Mouse (Mus musculus): ENCODE results near the gene Dcn. TPM values are rescaled to one million over a fixed set of nuclear protein-coding genes. Genes with fewer than 3 reads are reported as not detected.

Dcn gene
- polyA plus RNA-seq, 1 experiment: not detected

DNA sequence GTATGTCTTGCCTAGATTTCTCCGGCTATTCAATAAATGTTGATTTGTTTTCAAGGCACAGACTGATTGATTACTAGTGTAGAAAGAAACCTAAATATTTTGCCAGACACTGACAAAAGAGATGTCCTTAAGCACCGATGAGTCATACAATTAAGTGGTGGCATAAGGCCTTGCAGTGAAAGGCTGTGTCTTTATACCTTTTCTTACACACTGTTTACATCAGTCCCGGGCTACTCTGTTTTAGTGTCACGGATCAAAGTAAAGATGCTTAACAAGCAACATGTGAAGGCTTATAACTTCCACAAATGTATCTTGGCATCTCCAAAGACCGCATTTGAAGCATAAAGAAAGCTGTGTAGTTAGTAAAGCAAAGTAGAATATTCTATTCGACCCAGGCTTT lies 3.9 kb upstream of the Dcn start:
- Histone ChIP-seq H3K27me3 (ENCODE audit: control insufficient read depth) (no peaks in the 10 kb centered on the region), H3K9me3 (ENCODE audit: control insufficient read depth, low read length) (peaks cover 3% of the 10 kb centered on the region; the same call in 1 of the 2 replicates), H3K4me1 (ENCODE audit: control insufficient read depth) (no peaks in the 10 kb centered on the region), H3K36me3 (ENCODE audit: control insufficient read depth) (no peaks in the 10 kb centered on the region), H3K4me3 (replicated peaks) (no peak overlapping the region)
- TF ChIP-seq TAL1 (IDR thresholded peaks at IDR 0.05; ENCODE audit: low read length): no peak
- TF ChIP-seq GATA1 (IDR thresholded peaks at IDR 0.05; ENCODE audit: low read length): no peak

DNA sequence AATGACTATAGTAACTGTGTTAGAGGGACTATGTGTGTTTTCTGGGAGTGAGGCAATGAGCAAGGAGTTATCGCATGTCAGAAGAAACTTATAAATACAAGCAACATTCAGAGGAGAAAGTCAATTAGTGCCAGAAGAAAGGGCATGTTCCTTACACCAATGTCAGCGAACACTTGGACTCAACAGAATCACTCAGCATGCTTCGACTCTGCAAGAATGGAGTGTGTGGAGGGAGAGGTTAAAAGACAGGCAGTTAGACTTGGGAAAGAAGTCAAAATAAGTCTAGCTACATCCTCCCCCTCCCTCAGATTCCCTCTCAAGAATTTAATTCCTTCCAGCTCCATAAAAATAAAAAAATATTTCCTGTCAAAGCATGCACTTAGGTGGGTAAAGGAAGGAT lies 1.1 kb upstream of the Dcn start:
- no peaks in the 10 kb centered on the region for H3K4me1 ChIP-seq (ENCODE audit: control insufficient read depth)
- H3K9me3 ChIP-seq (ENCODE audit: control insufficient read depth, low read length): peaks cover 3% of the 10 kb centered on the region; the same call in 1 of the 2 replicates
- TF ChIP-seq GATA1 (IDR thresholded peaks at IDR 0.05; ENCODE audit: low read length) (no peak), TAL1 (IDR thresholded peaks at IDR 0.05; ENCODE audit: low read length) (no peak)
- H3K36me3 ChIP-seq (ENCODE audit: control insufficient read depth): no peaks in the 10 kb centered on the region
- no peaks in the 10 kb centered on the region for H3K27me3 ChIP-seq (ENCODE audit: control insufficient read depth)
- no peak overlapping the region for H3K4me3 ChIP-seq (replicated peaks)

GRCm38 (mm10) chr10:97482150-97482549 lies 2.7 kb downstream of the Dcn start:
- no peaks in the 10 kb centered on the region for H3K27me3 ChIP-seq (ENCODE audit: control insufficient read depth)
- TF ChIP-seq TAL1 (IDR thresholded peaks at IDR 0.05; ENCODE audit: low read length): no peak
- no peak for TF ChIP-seq GATA1 (IDR thresholded peaks at IDR 0.05; ENCODE audit: low read length)
- H3K9me3 ChIP-seq (ENCODE audit: control insufficient read depth, low read length): no peaks in the 10 kb centered on the region
- no peak overlapping the region for H3K4me3 ChIP-seq (replicated peaks)
- no peaks in the 10 kb centered on the region for H3K36me3 ChIP-seq (ENCODE audit: control insufficient read depth)
- H3K4me1 ChIP-seq (ENCODE audit: control insufficient read depth): no peaks in the 10 kb centered on the region

- no peaks in the 10 kb centered on the region for H3K4me1 ChIP-seq (ENCODE audit: control insufficient read depth)
- TF ChIP-seq GATA1 (IDR thresholded peaks at IDR 0.05; ENCODE audit: low read length) (no peak), TAL1 (IDR thresholded peaks at IDR 0.05; ENCODE audit: low read length) (no peak)
- no peaks in the 10 kb centered on the region for H3K27me3 ChIP-seq (ENCODE audit: control insufficient read depth)
- no peak overlapping the region for H3K4me3 ChIP-seq (replicated peaks)
- no peaks in the 10 kb centered on the region for H3K36me3 ChIP-seq (ENCODE audit: control insufficient read depth)
- H3K9me3 ChIP-seq (ENCODE audit: control insufficient read depth, low read length): no peaks in the 10 kb centered on the region
Measured at GRCm38 (mm10) chr10:97484049-97484448, 4.6 kb downstream of the Dcn start.

DNA sequence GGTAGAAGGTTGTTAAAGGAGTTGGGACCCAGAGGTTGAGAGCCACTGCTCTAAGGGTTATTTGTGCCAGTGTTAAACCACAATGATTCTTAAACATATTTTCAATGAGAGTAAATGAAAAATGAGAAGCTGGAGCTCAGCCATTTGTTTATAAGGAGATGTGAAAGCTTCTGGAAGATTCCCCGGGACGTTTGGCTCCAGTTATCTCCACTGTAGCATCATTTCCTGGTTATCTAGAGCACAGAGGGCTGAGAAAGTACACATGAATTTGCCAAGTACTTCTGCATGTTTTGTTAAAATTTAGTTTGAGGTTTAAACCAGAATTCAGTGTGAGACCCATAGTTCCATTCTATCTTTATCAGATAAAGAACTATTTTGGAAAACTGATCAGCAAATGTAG lies 5.7 kb downstream of the Dcn start:
- H3K4me1 ChIP-seq (ENCODE audit: control insufficient read depth): no peaks in the 10 kb centered on the region
- H3K9me3 ChIP-seq (ENCODE audit: control insufficient read depth, low read length): no peaks in the 10 kb centered on the region
- H3K36me3 ChIP-seq (ENCODE audit: control insufficient read depth): no peaks in the 10 kb centered on the region
- H3K27me3 ChIP-seq (ENCODE audit: control insufficient read depth): no peaks in the 10 kb centered on the region
- no peak overlapping the region for H3K4me3 ChIP-seq (replicated peaks)
- TF ChIP-seq GATA1 (IDR thresholded peaks at IDR 0.05; ENCODE audit: low read length): no peak
- no peak for TF ChIP-seq TAL1 (IDR thresholded peaks at IDR 0.05; ENCODE audit: low read length)

- Histone ChIP-seq H3K36me3 (ENCODE audit: control insufficient read depth) (no peaks in the 10 kb centered on the region), H3K9me3 (ENCODE audit: control insufficient read depth, low read length) (no peaks in the 10 kb centered on the region), H3K4me1 (ENCODE audit: control insufficient read depth) (no peaks in the 10 kb centered on the region), H3K27me3 (ENCODE audit: control insufficient read depth) (no peaks in the 10 kb centered on the region), H3K4me3 (replicated peaks) (no peak overlapping the region)
- TF ChIP-seq TAL1 (IDR thresholded peaks at IDR 0.05; ENCODE audit: low read length): no peak
- no peak for TF ChIP-seq GATA1 (IDR thresholded peaks at IDR 0.05; ENCODE audit: low read length)
Measured at GRCm38 (mm10) chr10:97486085-97486484, 6.7 kb downstream of the Dcn start.

DNA sequence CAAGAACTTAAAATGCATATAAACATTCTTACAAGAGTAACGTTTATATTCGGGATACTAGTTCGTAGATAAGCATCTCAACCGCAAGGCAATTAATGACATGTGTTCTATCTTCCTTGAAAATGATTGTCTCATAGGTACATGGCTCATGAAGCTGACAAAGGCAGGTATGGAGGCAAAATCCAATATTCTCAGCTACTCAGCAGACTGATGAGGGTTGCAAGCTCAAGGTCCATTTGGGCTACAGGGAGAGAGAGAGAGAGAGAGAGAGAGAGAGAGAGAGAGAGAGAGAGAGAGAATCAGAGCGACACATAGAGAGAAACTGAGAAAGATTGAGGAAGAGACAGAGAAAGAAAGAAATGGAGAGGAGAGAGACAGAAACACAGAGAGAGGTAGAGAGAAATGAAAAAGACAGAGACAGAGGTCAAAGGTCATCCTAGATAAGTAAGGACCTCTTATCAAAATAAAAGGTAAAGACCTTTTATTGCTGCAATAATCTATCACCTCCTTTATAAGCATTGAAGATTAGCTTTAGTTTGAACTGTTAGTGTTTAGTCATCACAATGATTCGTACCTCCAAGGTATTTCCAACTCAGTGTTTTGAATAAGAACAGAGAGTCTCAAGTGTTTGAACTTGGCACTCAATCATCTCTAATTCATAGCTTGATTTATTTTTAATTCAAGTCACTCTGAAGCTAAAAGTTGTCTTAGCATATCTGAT lies 8.0 kb downstream of the Dcn start:
- no peaks in the 10 kb centered on the region for H3K4me1 ChIP-seq (ENCODE audit: control insufficient read depth)
- no peaks in the 10 kb centered on the region for H3K9me3 ChIP-seq (ENCODE audit: control insufficient read depth, low read length)
- no peak overlapping the region for H3K4me3 ChIP-seq (replicated peaks)
- H3K27me3 ChIP-seq (ENCODE audit: control insufficient read depth): no peaks in the 10 kb centered on the region
- H3K36me3 ChIP-seq (ENCODE audit: control insufficient read depth): no peaks in the 10 kb centered on the region
- TF ChIP-seq GATA1 (IDR thresholded peaks at IDR 0.05; ENCODE audit: low read length): no peak

GRCm38 (mm10) chr10:97492367-97492980 lies 13.1 kb downstream of the Dcn start:
- H3K4me3 ChIP-seq (replicated peaks): no peak overlapping the region
- TF ChIP-seq TAL1 (IDR thresholded peaks at IDR 0.05; ENCODE audit: low read length) (no peak), GATA1 (IDR thresholded peaks at IDR 0.05; ENCODE audit: low read length) (no peak)
- 0 out of 2 replicates have a peak, but pooled peaks cover 2% of the 10 kb centered on the region for H3K9me3 ChIP-seq (ENCODE audit: control insufficient read depth, low read length)
- no peaks in the 10 kb centered on the region for H3K36me3 ChIP-seq (ENCODE audit: control insufficient read depth)
- H3K27me3 ChIP-seq (ENCODE audit: control insufficient read depth): no peaks in the 10 kb centered on the region
- no peaks in the 10 kb centered on the region for H3K4me1 ChIP-seq (ENCODE audit: control insufficient read depth)

DNA sequence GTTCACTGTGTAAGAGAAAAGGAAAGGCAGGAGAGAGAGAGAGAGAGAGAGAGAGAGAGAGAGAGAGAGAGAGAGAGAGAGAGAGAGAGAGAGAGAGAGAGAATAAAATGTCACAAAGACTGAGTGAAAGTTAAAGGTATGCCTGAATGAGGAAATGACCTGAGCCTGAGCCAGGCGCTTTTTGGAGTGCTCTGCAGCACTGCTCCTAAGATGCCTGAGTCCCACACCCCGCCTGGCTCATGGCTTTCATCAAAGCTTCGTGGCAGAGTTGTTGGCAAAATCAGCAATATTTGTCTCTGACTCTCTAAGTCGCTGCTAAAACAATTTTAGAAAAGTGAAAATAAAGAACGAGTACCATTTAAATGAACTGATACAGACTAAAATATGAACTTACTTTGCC lies 18.2 kb downstream of the Dcn start:
- TF ChIP-seq TAL1 (IDR thresholded peaks at IDR 0.05; ENCODE audit: low read length): no peak
- no peaks in the 10 kb centered on the region for H3K27me3 ChIP-seq (ENCODE audit: control insufficient read depth)

More for the DNA sequence above, 18.2 kb downstream of the Dcn start:
- Histone ChIP-seq H3K4me3 (replicated peaks) (no peak overlapping the region), H3K9me3 (ENCODE audit: control insufficient read depth, low read length) (peaks cover 2% of the 10 kb centered on the region; the same call in 1 of the 2 replicates), H3K4me1 (ENCODE audit: control insufficient read depth) (no peaks in the 10 kb centered on the region), H3K36me3 (ENCODE audit: control insufficient read depth) (no peaks in the 10 kb centered on the region)

Measured in erythroblast, embryonic 14.5 days (primary cell).